Mouse (Mus musculus) heart, adult 18-20 months (tissue): ENCODE results near the gene Abca12. TPM values are rescaled to one million over a fixed set of nuclear protein-coding genes. Genes with fewer than 3 reads are reported as not detected.

Experiments used
- DNase-seq, 2 experiments: peaks; one replicate each; pipeline ENCODE4 v3.0.0; 2021 to 2022; ENCODE audit warnings: mixed read lengths in 1 of 2
- total RNA-seq, 2 experiments: library from RNA; stranded (reverse); gene quantifications; 2 replicates each; pipeline ENCODE4 v1.2.3; 2021

Abca12 gene
- total RNA-seq, 2 experiments from 2014 or later, result 4.3 to 5.1 TPM

DNA sequence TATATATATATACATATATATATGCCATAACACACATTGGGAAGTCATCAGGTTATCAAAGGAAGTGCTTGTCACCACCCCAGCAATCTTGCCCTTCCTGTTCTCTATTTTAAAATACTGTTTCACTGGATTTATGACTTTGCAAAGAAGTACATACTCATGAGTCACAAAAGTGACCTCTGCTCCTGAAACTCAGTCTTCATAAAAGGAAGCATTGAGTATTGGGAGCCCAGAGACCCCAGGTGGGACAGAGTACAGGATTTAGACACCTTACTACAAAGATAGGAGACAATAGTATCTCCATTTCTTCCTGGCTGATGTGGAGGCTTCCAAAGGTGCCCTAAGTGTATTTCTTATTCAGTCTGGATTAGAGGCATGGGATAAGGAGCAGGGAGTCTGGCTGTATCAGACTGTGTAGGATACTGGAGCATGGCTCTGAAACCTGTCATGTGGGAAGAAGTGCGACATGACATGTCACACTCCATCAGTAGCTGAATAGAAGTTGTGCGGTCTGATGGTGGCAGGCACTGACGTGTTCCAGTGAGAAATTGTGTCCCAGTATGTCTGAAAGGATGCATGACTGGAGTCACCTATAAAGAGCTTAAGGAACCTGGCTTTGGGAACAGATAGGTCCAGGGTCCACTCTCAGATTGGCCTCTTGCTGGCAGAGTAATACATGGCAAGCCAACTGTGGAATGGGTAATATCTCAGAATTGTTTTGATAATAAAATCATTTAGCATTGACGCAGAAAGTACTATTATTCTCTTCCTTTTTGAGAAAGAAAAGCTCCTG lies 76.0 kb downstream of the Abca12 start:
- DNase-seq, result no peak

- DNase-seq, result no peak
Measured at GRCm38 (mm10) chr1:71330349-71330748, 84.4 kb downstream of the Abca12 start.

- peak; percentile 27 to 51 for DNase-seq
Measured at GRCm38 (mm10) chr1:71312171-71312570, 102.5 kb downstream of the Abca12 start.

- no peak for DNase-seq
Measured at GRCm38 (mm10) chr1:71310614-71311013, 104.1 kb downstream of the Abca12 start.

DNA sequence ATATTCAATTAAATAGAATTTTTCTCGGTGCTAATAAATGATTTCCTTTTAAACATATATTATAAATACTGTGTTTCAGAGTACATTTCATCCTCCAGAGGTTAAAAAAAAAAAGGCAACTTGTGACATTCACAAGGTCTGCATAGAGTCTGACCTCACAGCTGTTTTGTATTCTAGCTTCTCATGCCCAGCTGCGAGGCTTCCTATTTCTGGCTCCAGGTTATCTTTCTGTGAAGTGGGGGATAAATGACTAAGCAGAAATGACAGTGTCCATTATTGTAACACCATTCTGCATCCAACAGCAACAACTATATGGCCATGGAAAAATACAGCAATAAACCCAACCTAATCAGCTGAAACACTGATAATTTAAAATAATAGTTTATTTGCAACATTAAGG lies 107.3 kb downstream of the Abca12 start:
- peak; percentile 46 to 64 for DNase-seq

- DNase-seq, result peak in 1 of 2 experiments; percentile 11
Measured at GRCm38 (mm10) chr1:71306196-71306595, 108.5 kb downstream of the Abca12 start.

DNA sequence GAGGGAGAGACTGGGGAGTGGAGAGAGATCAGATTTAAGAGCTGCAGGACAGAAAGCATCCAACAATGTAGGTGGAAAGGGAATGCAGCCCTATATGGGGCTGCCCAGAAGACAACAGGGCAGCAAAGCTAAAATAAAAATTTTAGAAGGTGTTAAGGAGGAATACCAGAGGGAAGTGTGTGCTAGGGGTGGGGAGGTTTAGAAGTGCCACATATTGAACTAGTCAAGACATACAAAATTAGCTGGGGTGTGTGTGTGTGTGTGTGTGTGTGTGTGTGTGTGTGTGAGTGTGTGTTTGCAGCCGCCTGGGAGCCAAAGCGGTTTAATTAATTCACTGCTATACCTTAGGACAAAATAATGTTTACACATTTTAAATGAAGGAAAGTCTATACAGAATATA lies 110.1 kb downstream of the Abca12 start:
- no peak for DNase-seq

DNA sequence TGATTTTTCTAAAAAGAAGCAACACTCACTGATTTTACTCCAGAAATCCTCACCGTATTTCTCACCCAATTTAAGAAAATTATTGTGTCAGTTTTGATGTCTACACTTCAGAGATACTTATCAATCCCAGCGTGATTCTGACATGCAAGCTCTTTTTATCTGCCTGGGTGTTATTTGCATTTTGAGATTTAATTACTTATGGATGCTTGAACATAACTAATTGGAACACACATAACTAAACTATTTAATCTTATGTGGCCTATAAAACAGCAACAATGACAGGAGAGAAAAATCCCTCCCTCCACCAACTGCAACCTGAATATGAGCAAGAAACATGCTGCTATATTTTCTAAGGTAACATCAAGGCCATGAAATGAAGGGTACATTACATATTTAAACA lies 117.7 kb downstream of the Abca12 start:
- DNase-seq, result no peak

- DNase-seq, result no peak
Measured at GRCm38 (mm10) chr1:71296585-71296984, 118.1 kb downstream of the Abca12 start.

GRCm38 (mm10) chr1:71291917-71292316 lies 122.8 kb downstream of the Abca12 start:
- DNase-seq, result no peak

GRCm38 (mm10) chr1:71289511-71289910 lies 125.2 kb downstream of the Abca12 start:
- DNase-seq, result peak; percentile 20 to 74

GRCm38 (mm10) chr1:71276940-71277339 lies 137.8 kb downstream of the Abca12 start:
- DNase-seq, result peak; percentile 35 to 54

DNA sequence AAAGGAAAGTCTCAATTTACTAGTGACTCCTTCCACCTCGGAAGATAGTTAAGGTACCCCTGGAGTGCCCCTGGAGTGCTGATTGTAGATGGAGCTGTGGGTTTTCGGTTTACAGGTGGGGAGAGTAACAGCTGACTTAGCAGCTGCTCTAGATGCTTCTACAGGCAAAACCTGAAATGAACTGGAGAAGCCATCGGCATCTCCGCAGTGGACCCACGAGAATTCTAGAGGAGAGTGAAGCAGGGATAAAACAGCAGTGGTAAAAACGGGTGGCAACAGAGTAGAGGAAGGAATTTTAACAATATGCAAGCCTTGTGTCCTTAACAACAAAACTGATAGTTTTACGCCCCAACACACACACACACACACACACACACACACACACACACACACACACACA lies 142.2 kb downstream of the Abca12 start:
- no peak for DNase-seq

DNA sequence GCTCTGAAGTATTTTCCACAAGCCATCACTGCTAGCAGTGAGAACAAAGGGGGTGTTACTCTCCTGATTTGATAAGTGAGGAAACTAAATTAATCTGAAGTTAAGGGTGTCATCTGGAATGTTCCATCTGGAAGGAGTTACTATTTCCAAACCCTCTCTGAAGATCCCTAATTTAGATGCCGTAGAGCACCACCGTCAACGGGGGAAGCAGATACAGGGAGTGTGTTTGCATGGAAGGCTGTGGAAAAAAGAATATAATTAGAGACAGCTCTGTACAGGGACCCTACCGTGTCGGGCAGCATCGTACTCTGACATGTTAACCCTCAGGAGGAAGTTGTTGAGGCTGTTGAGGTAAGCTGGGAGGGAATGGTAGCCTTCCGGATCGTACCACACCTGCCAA lies 142.6 kb downstream of the Abca12 start:
- no peak for DNase-seq

GRCm38 (mm10) chr1:71270083-71270482 lies 144.6 kb downstream of the Abca12 start:
- DNase-seq, result no peak

DNA sequence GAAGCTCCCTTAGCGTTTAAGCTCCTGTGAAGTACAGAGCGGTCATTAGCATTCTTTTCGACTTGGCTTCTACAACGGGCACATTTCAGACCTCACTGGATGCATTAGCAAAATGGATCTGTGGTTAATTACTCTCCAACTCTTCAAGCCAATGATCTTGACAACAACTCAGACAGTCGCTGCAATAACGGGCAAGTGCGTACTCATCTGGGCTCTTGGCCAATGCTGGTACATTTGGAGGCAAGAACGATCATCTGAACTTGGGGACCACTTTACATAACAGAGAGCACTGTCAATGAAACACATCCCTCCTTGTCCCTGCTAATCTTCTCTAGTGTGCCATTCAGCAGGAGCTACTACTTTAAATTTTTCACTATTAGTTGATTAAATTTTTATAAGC lies 148.1 kb downstream of the Abca12 start:
- DNase-seq, result no peak

- DNase-seq, result no peak
Measured at GRCm38 (mm10) chr1:71263532-71263931, 151.2 kb downstream of the Abca12 start.

GRCm38 (mm10) chr1:71244647-71245046 lies 170.1 kb downstream of the Abca12 start:
- no peak for DNase-seq

- DNase-seq, result no peak
Measured at GRCm38 (mm10) chr1:71241396-71241795, 173.3 kb downstream of the Abca12 start.

DNA sequence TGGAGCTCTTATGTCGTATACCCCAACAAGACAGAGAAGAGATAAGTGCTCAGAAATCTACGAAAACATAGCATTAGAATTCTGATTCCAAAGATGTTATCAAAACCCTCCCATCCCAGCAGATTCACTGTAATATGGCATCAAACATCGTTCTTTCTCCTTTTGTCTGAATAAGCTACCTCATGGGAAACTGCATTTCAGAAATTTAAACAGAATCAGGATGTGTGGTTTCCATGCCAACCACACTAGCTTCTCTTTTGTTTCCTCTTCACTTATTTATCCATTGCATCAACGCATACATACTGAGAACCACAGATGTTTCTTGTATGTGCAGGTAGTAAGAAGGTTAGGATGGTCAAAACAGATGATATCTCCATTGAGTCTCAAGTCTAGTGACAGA lies 175.1 kb downstream of the Abca12 start:
- DNase-seq, result no peak

DNA sequence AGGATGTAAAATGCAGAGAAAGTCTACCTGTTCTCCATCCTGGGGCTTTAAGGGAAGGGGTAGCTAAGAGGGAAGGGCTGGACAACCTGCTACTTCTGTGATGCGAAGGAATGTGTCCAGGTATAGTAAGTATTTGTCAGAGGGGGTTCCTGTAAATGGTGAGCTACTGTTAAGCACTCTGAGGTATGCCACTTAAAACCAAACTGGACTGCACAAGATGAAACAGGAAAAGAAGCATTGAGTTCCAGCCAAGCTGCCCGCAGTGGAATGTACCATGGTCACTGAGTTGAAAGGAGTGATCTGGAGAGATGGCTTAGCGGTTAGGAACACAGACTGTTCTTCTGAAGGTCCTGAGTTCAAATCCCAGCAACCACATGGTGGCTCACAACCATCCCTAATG lies 179.4 kb downstream of the Abca12 start:
- DNase-seq, result no peak

- DNase-seq, result peak in 1 of 2 experiments; percentile 8
Measured at GRCm38 (mm10) chr1:71231211-71231610, 183.5 kb downstream of the Abca12 start.

GRCm38 (mm10) chr1:71203581-71203980 lies 211.1 kb downstream of the Abca12 start:
- no peak for DNase-seq

- DNase-seq, result no peak
Measured at GRCm38 (mm10) chr1:71196191-71196590, 218.5 kb downstream of the Abca12 start.
